Mouse (Mus musculus) brown adipose tissue, adult 24 weeks (tissue): ENCODE measurements around the gene Mrpl11. TPM values are rescaled to one million over a fixed set of nuclear protein-coding genes. Genes with fewer than 3 reads are reported as not detected.
"Not testable (repeated sequence)": the region's sequence is repeated elsewhere in the genome, so short reads cannot be mapped to it uniquely, and the experiment has no call there.

ENCODE experiments used
- H3K27ac ChIP-seq: fragments of 200-500 bp; replicated peaks from 2 replicates; pipeline ENCODE4 v1.5.1; 2012; ENCODE audit warnings: low read depth, mild to moderate bottlenecking, low read length
- H3K4me1 ChIP-seq: fragments of 200-500 bp; 2 replicates; pipeline ENCODE4 v1.6.1; 2012; ENCODE audit warnings: low read length, mixed read lengths; ENCODE audit not compliant: control insufficient read depth, insufficient read depth, insufficient read length
- H3K4me3 ChIP-seq: fragments of 200-500 bp; 2 replicates; pipeline ENCODE4 v1.5.1; 2012; ENCODE audit warnings: low read depth, mild to moderate bottlenecking, low read length, moderate library complexity; ENCODE audit not compliant: insufficient read depth
- polyA plus RNA-seq: library from polyadenylated mRNA; stranded (reverse); fragments of >200 nt; gene quantifications from 2 replicates; pipeline ENCODE4 v1.2.4, GENCODE M21; 2012; ENCODE audit not compliant: missing spikeins, insufficient read depth, insufficient read length

The Mrpl11 gene
- polyA plus RNA-seq, 1 experiment: 174 TPM

- H3K4me1 ChIP-seq: no peaks in the 10 kb centered on the region
- H3K4me3 ChIP-seq: no peak overlapping the region
- H3K27ac ChIP-seq: no peak overlapping the region
Measured at GRCm38 (mm10) chr19:4981767-4982166, 19.8 kb downstream of the Mrpl11 start.

- Histone ChIP-seq H3K4me3 (no peak overlapping the region), H3K27ac (no peak overlapping the region), H3K4me1 (0 out of 2 replicates have a peak, but pooled peaks cover 3% of the 10 kb centered on the region)
Measured at GRCm38 (mm10) chr19:4989013-4989412, 27.1 kb downstream of the Mrpl11 start.

- no peak overlapping the region for H3K27ac ChIP-seq
- no peak overlapping the region for H3K4me3 ChIP-seq
- H3K4me1 ChIP-seq: 0 out of 2 replicates have a peak, but pooled peaks cover 3% of the 10 kb centered on the region
Measured at GRCm38 (mm10) chr19:4989434-4990255, 27.7 kb downstream of the Mrpl11 start.

GRCm38 (mm10) chr19:4990256-4990625 lies 28.3 kb downstream of the Mrpl11 start, which contains the start of gene Npas4:
Npas4 (minus strand) TSS chr19:4990316.
- no peak within 1 kb of the TSS for H3K4me3 ChIP-seq
- no peak within 1 kb of the TSS for H3K27ac ChIP-seq
- H3K4me1 ChIP-seq: 0 out of 2 replicates have a peak, but pooled peaks cover 3% of the 10 kb centered on the region

- 0 out of 2 replicates have a peak, but pooled peaks cover 3% of the 10 kb centered on the region for H3K4me1 ChIP-seq
- H3K27ac ChIP-seq: no peak overlapping the region
- H3K4me3 ChIP-seq: no peak overlapping the region
Measured at GRCm38 (mm10) chr19:4990716-4991115, 28.8 kb downstream of the Mrpl11 start.

GRCm38 (mm10) chr19:4992371-4992770 lies 30.4 kb downstream of the Mrpl11 start:
- H3K4me1 ChIP-seq: 0 out of 2 replicates have a peak, but pooled peaks cover 3% of the 10 kb centered on the region
- no peak overlapping the region for H3K27ac ChIP-seq
- no peak overlapping the region for H3K4me3 ChIP-seq

GRCm38 (mm10) chr19:4992904-4993303 lies 31.0 kb downstream of the Mrpl11 start:
- H3K4me1 ChIP-seq: 0 out of 2 replicates have a peak, but pooled peaks cover 3% of the 10 kb centered on the region
- no peak overlapping the region for H3K27ac ChIP-seq
- no peak overlapping the region for H3K4me3 ChIP-seq

GRCm38 (mm10) chr19:4994043-4994442 lies 32.1 kb downstream of the Mrpl11 start:
- no peak overlapping the region for H3K27ac ChIP-seq
- H3K4me3 ChIP-seq: no peak overlapping the region
- 0 out of 2 replicates have a peak, but pooled peaks cover 3% of the 10 kb centered on the region for H3K4me1 ChIP-seq

- Histone ChIP-seq H3K4me1 (no peaks in the 10 kb centered on the region), H3K4me3 (no peak overlapping the region)
Measured at GRCm38 (mm10) chr19:4999445-5000140, 37.6 kb downstream of the Mrpl11 start.

GRCm38 (mm10) chr19:5001666-5002406 lies 39.9 kb downstream of the Mrpl11 start:
- Histone ChIP-seq H3K4me3 (no peak overlapping the region), H3K4me1 (no peaks in the 10 kb centered on the region), H3K27ac (no peak overlapping the region)

More at GRCm38 (mm10) chr19:4999445-5000140, 37.6 kb downstream of the Mrpl11 start:
- no peak overlapping the region for H3K27ac ChIP-seq

GRCm38 (mm10) chr19:5003644-5004043 lies 41.7 kb downstream of the Mrpl11 start:
- not testable (repeated sequence) for H3K4me1 ChIP-seq, H3K27ac ChIP-seq, H3K4me3 ChIP-seq

- Histone ChIP-seq H3K4me3 (no peak overlapping the region), H3K4me1 (no peaks in the 10 kb centered on the region), H3K27ac (no peak overlapping the region)
Measured at GRCm38 (mm10) chr19:5004925-5005324, 43.0 kb downstream of the Mrpl11 start.

- H3K4me3 ChIP-seq: no peak overlapping the region
- H3K27ac ChIP-seq: no peak overlapping the region
- H3K4me1 ChIP-seq: no peaks in the 10 kb centered on the region
Measured at GRCm38 (mm10) chr19:5013138-5013537, 51.2 kb downstream of the Mrpl11 start.

GRCm38 (mm10) chr19:5014961-5015398 lies 53.0 kb downstream of the Mrpl11 start:
- H3K4me3 ChIP-seq: no peak overlapping the region
- no peak overlapping the region for H3K27ac ChIP-seq
- no peaks in the 10 kb centered on the region for H3K4me1 ChIP-seq

- no peak overlapping the region for H3K4me3 ChIP-seq
- H3K4me1 ChIP-seq: no peaks in the 10 kb centered on the region
- no peak overlapping the region for H3K27ac ChIP-seq
Measured at GRCm38 (mm10) chr19:5016221-5016742, 54.3 kb downstream of the Mrpl11 start.
